ENCODE assay signal across 12 mouse cellular contexts in genomic region chr13:37462049-37462702, GRCm38 (mm10).
DNase-seq lines count a peak whose midpoint lies in the region; ATAC-seq lines count a peak whose summit lies in the region.
"Had no signal": no experiment of that assay in that cellular context is flagged by ENCODE, and none has a peak within 500 bp of the region (broad histone marks: within the 10 kb centered on the region; RNA-seq: fewer than 3 reads in every experiment).

No protein-coding gene starts in this region.

- H3K36me3 ChIP-seq in heart, embryonic 12.5 days, result no peaks in the 10 kb centered on the region
- H3K36me3 ChIP-seq: hindbrain, embryonic 12.5 days; neural tube, embryonic 15.5 days had no signal

- no peak overlapping the region for H3K4me2 ChIP-seq in heart, embryonic 12.5 days
- H3K4me2 ChIP-seq: hindbrain, embryonic 12.5 days; lung, embryonic 14.5 days; neural tube, embryonic 15.5 days had no signal

- no peak for ATAC-seq in heart, embryonic 12.5 days (ENCODE audit: insufficient number of reproducible peaks, low FRiP score)
- ATAC-seq in inflammation-experienced regulatory T-cells, adult 6 months, result no peak

- H3K27ac ChIP-seq in heart, embryonic 12.5 days (ENCODE audit: poor library complexity, severe bottlenecking), result no peak overlapping the region
- H3K27ac ChIP-seq: hindbrain, embryonic 12.5 days; neural tube, embryonic 15.5 days had no signal

- peaks cover 29% of the 10 kb centered on the region for H3K4me1 ChIP-seq in heart, embryonic 12.5 days (replicated peaks)

- H3K9me3 ChIP-seq in heart, embryonic 12.5 days (replicated peaks), result no peaks in the 10 kb centered on the region
- H3K9me3 ChIP-seq: hindbrain, embryonic 12.5 days; neural tube, embryonic 15.5 days had no signal

- 88% methylated on average over 12 of the region's 12 CpGs for WGBS in heart, embryonic 12.5 days

- no peak overlapping the region for H3K9ac ChIP-seq in heart, embryonic 12.5 days
- H3K9ac ChIP-seq: hindbrain, embryonic 12.5 days; lung, embryonic 14.5 days; neural tube, embryonic 15.5 days had no signal

- DNase-seq in heart, adult 18-20 months, result peak; percentile 70 to 82
- peak; percentile 91 for DNase-seq in adipocyte (ENCODE audit: low spot score)
- DNase-seq in gastrocnemius, postnatal 25 days, result peak; percentile 70
- DNase-seq in lung, postnatal 14 days, result peak; percentile 60
- no peak for DNase-seq in yolk sac, embryonic 10.5 days (ENCODE audit: low spot score)
- DNase-seq in natural killer cell, adult 2 months (ENCODE audit: low spot score in 2 of 2), result no peak
- DNase-seq: cerebellum, postnatal 25 days; lung, embryonic 14.5 days had no signal

- H3K4me3 ChIP-seq in heart, embryonic 12.5 days, result no peak overlapping the region
- H3K4me3 ChIP-seq: hindbrain, embryonic 12.5 days; neural tube, embryonic 15.5 days had no signal

- H3K27me3 ChIP-seq in heart, embryonic 12.5 days (replicated peaks), result no peaks in the 10 kb centered on the region
- H3K27me3 ChIP-seq: hindbrain, embryonic 12.5 days; neural tube, embryonic 15.5 days had no signal

Comparison
In these comparisons a context has a peak if more than half of its experiments do, and no peak if none do; other contexts are left out.
1. DNase-seq: peak in heart, adult 18-20 months (2 of 2), adipocyte (single experiment), gastrocnemius, postnatal 25 days (single experiment) and lung, postnatal 14 days (single experiment); none in yolk sac, embryonic 10.5 days (single experiment) and natural killer cell, adult 2 months (0 of 2).